Mouse (Mus musculus) myocyte (in vitro differentiated cells): Measurements from ENCODE around the gene Mrps22. TPM values are rescaled to one million over a fixed set of nuclear protein-coding genes. Genes with fewer than 3 reads are reported as not detected.

Experiments used
- H3K27me3 ChIP-seq: one replicate; pipeline ENCODE4 v1.6.1; 2011; ENCODE audit not compliant: control insufficient read depth, insufficient read depth, insufficient read length
- H3K36me3 ChIP-seq: one replicate; pipeline ENCODE4 v1.6.1; 2011; ENCODE audit not compliant: control insufficient read depth, insufficient read depth
- H3K4me2 ChIP-seq: one replicate; pipeline ENCODE4 v1.6.1; 2011; ENCODE audit warnings: low read depth, control low read depth
- H3K4me3 ChIP-seq: one replicate; pipeline ENCODE4 v1.5.1; 2011; ENCODE audit warnings: mild to moderate bottlenecking, control low read depth, moderate library complexity
- H3K79me2 ChIP-seq: one replicate; pipeline ENCODE4 v1.6.1; 2011; ENCODE audit not compliant: control insufficient read depth, insufficient read depth
- H3ac ChIP-seq: one replicate; pipeline ENCODE4 v1.6.1; 2011; ENCODE audit not compliant: control insufficient read depth, insufficient read length
- CEBPB ChIP-seq: IDR thresholded peaks from 2 replicates; pipeline ENCODE4 v1.6.1; 2011; ENCODE audit warnings: mild to moderate bottlenecking, moderate library complexity; ENCODE audit not compliant: poor library complexity, insufficient read depth, severe bottlenecking
- E2F4 ChIP-seq: IDR thresholded peaks from one replicate; pipeline ENCODE4 v1.6.1; 2011; ENCODE audit warnings: mild to moderate bottlenecking, control low read depth, moderate library complexity; ENCODE audit not compliant: insufficient read depth
- MAX ChIP-seq: IDR thresholded peaks from one replicate; pipeline ENCODE4 v1.6.1; 2011; ENCODE audit warnings: low read depth, mild to moderate bottlenecking, control low read depth
- MYOD1 ChIP-seq, 3 experiments: IDR thresholded peaks; one replicate each; pipeline ENCODE4 v1.6.1; 2011; ENCODE audit warnings: control low read depth in 2 of 3, low read depth in 2 of 3, mild to moderate bottlenecking in 2 of 3, moderate library complexity in 1 of 3; ENCODE audit not compliant: insufficient read length in 2 of 3, control insufficient read depth in 1 of 3
- MYOG ChIP-seq, 3 experiments: IDR thresholded peaks; one replicate each; pipeline ENCODE4 v1.6.1; 2011; ENCODE audit warnings: control low read depth in 2 of 3, low read depth in 2 of 3, mild to moderate bottlenecking in 2 of 3; ENCODE audit not compliant: insufficient read length in 2 of 3, control insufficient read depth in 1 of 3, insufficient read depth in 1 of 3
- POLR2A ChIP-seq: IDR thresholded peaks from one replicate; pipeline ENCODE4 v1.6.1; 2011; ENCODE audit warnings: low read depth, mild to moderate bottlenecking, control low read depth, moderate library complexity; ENCODE audit not compliant: insufficient read length
- POLR2AphosphoS2 ChIP-seq: IDR thresholded peaks from one replicate; pipeline ENCODE4 v1.6.1; 2011; ENCODE audit warnings: low read depth, control low read depth; ENCODE audit not compliant: insufficient read length
- REST ChIP-seq: IDR thresholded peaks from one replicate; pipeline ENCODE4 v1.6.1; 2011; ENCODE audit warnings: mild to moderate bottlenecking, control low read depth, moderate library complexity; ENCODE audit not compliant: insufficient read depth, insufficient read length
- SRF ChIP-seq: IDR thresholded peaks from one replicate; pipeline ENCODE4 v1.6.1; 2011; ENCODE audit warnings: low read depth; ENCODE audit not compliant: control insufficient read depth, insufficient read length
- TCF12 ChIP-seq: IDR thresholded peaks from one replicate; pipeline ENCODE4 v1.6.1; 2011; ENCODE audit warnings: mild to moderate bottlenecking, control low read depth; ENCODE audit not compliant: poor library complexity, insufficient read depth, severe bottlenecking
- TCF3 ChIP-seq: IDR thresholded peaks from one replicate; pipeline ENCODE4 v1.6.1; 2011; ENCODE audit warnings: low read depth, control low read depth; ENCODE audit not compliant: insufficient read length
- USF1 ChIP-seq: IDR thresholded peaks from one replicate; pipeline ENCODE4 v1.6.1; 2011; ENCODE audit warnings: low read depth, mild to moderate bottlenecking, control low read depth, moderate library complexity
- polyA plus RNA-seq: library from polyadenylated mRNA; unstranded; fragments of >200 nt; fragmentation: generic; extraction: Trizol; gene quantifications from one replicate; pipeline ENCODE4 v1.2.1, GENCODE M21; 2012; ENCODE audit warnings: missing spikeins

Mrps22 gene
- polyA plus RNA-seq, 1 experiment: 33.5 TPM

DNA sequence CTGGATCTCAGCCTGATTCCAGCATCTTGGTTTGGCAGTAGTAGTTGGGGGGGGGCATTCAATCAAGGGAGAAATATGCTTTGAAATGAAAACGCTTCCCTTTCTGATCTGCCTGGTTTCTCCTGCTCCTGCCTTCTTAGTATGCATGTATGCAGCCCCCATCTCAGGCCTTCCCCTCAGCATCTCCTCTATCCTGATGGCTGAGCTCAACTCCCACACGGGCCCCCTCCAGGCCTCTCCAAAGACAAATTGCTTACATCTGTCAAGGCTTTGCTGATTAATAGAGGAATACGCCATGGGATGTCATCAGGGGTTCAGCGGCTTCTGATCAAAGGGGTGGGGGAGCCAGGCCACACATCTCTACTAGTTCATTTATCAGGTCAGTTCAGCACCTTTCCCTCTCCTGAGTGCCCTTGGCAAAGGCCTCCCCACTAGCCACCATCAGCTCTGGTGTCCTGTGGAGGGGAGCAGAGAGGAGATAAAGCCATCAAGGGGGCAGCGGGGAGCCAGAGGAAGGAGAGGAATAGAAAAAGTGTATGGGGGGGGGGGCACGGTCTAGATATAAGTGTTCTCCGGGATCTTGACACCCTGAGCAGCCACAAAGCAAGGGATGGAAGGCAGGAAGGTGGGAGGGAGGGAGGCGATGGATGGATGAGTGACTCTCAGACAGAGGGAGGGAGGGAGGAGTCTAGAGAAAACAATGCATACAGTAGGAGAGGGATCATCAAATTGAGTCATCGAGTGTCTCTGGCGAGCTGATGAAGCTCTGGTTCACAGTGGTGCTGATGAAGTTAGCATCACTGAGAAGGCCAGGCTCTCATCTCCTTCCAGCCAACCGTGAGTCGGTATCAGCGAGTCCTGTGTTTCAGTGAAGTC is 32.1 kb upstream of the Mrps22 start:
- no peak overlapping the region for H3K4me3 ChIP-seq
- H3K27me3 ChIP-seq: peaks cover 5% of the 10 kb centered on the region
- no peaks in the 10 kb centered on the region for H3K36me3 ChIP-seq
- H3K4me2 ChIP-seq: no peak overlapping the region
- H3ac ChIP-seq: no peak overlapping the region
- TF ChIP-seq MYOD1 (IDR thresholded peaks at IDR 0.05; ENCODE audit: control insufficient read depth in 1 of 3, insufficient read length in 2 of 3, low read depth in 2 of 3): no peak
- TF ChIP-seq TCF12: no peak
- no peak for TF ChIP-seq E2F4
- no peak for TF ChIP-seq SRF
- no peak for TF ChIP-seq POLR2A
- TF ChIP-seq CEBPB: no peak
- TF ChIP-seq MYOG (IDR thresholded peaks at IDR 0.05; ENCODE audit: control insufficient read depth in 1 of 3, insufficient read depth in 1 of 3, insufficient read length in 2 of 3, low read depth in 2 of 3): no peak
- no peak for TF ChIP-seq POLR2AphosphoS2
- TF ChIP-seq MAX: no peak
- no peak for TF ChIP-seq REST
- no peak for TF ChIP-seq USF1
- TF ChIP-seq TCF3: no peak
- H3K79me2 ChIP-seq: no peaks in the 10 kb centered on the region

DNA sequence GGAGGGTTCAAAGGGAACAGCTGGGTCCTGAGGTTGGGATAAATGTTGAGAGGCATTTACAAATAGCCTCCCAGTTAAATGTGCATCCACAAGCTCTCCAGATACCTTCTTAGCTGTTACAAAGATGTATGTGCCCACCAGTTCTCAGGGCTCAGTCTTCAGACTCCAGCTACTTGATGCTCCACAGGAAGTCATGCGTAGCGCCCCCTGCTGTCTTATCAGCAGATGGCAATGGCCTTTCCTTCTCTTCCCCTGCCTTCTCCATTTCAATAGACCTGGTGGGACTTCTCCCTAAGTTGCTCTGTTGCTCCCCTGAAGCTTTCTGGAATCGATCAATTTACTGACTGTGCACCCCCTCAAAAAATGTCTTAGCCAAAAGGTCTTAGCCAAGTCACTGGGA is 27.0 kb upstream of the Mrps22 start:
- no peak overlapping the region for H3K4me2 ChIP-seq
- H3K79me2 ChIP-seq: no peaks in the 10 kb centered on the region
- H3K27me3 ChIP-seq: peaks cover 5% of the 10 kb centered on the region
- H3K4me3 ChIP-seq: no peak overlapping the region
- H3ac ChIP-seq: no peak overlapping the region
- no peak for TF ChIP-seq POLR2AphosphoS2
- TF ChIP-seq MYOG (IDR thresholded peaks at IDR 0.05; ENCODE audit: control insufficient read depth in 1 of 3, insufficient read depth in 1 of 3, insufficient read length in 2 of 3, low read depth in 2 of 3): no peak
- no peak for TF ChIP-seq MYOD1 (IDR thresholded peaks at IDR 0.05; ENCODE audit: control insufficient read depth in 1 of 3, insufficient read length in 2 of 3, low read depth in 2 of 3)
- TF ChIP-seq POLR2A: no peak
- TF ChIP-seq CEBPB: no peak
- TF ChIP-seq SRF: no peak
- no peak for TF ChIP-seq MAX
- no peak for TF ChIP-seq REST
- H3K36me3 ChIP-seq: no peaks in the 10 kb centered on the region

GRCm38 (mm10) chr9:98604896-98605295 is 3.4 kb upstream of the Mrps22 start:
- Histone ChIP-seq H3K4me2 (no peak overlapping the region), H3K27me3 (no peaks in the 10 kb centered on the region), H3ac (no peak overlapping the region), H3K4me3 (no peak overlapping the region), H3K79me2 (peaks cover 14% of the 10 kb centered on the region), H3K36me3 (no peaks in the 10 kb centered on the region)
- TF ChIP-seq REST (no peak), TCF3 (no peak), SRF (no peak), MAX (no peak), MYOG (IDR thresholded peaks at IDR 0.05; ENCODE audit: control insufficient read depth in 1 of 3, insufficient read depth in 1 of 3, insufficient read length in 2 of 3, low read depth in 2 of 3) (no peak), CEBPB (no peak), E2F4 (no peak), POLR2AphosphoS2 (no peak), TCF12 (no peak), USF1 (no peak), POLR2A (no peak), MYOD1 (IDR thresholded peaks at IDR 0.05; ENCODE audit: control insufficient read depth in 1 of 3, insufficient read length in 2 of 3, low read depth in 2 of 3) (no peak)

GRCm38 (mm10) chr9:98601837-98602359 is 438 bp upstream of the Mrps22 start:
- TF ChIP-seq USF1: no peak
- no peak for TF ChIP-seq POLR2A
- no peak for TF ChIP-seq MYOG (IDR thresholded peaks at IDR 0.05; ENCODE audit: control insufficient read depth in 1 of 3, insufficient read depth in 1 of 3, insufficient read length in 2 of 3, low read depth in 2 of 3)
- TF ChIP-seq TCF12: no peak
- no peak for TF ChIP-seq SRF
- H3K4me2 ChIP-seq: peak overlapping the region; percentile 92
- no peaks in the 10 kb centered on the region for H3K27me3 ChIP-seq
- H3K36me3 ChIP-seq: peaks cover 2% of the 10 kb centered on the region
- peak overlapping the region; percentile 54 for H3K4me3 ChIP-seq
- H3K79me2 ChIP-seq: peaks cover 27% of the 10 kb centered on the region
- peak overlapping the region; percentile 36 for H3ac ChIP-seq
